Mouse (Mus musculus) thymus, adult 2 months (tissue): ENCODE results near the gene Nkiras1.

ENCODE experiments used
- CTCF ChIP-seq: fragments of 200-500 bp; IDR thresholded peaks from 2 replicates; pipeline ENCODE4 v1.5.1; 2012; ENCODE audit warnings: mild to moderate bottlenecking, control low read depth, low read length, moderate library complexity, borderline replicate concordance; ENCODE audit not compliant: control insufficient read depth, poor library complexity, insufficient read depth; ENCODE audit errors: extremely low read depth
- POLR2A ChIP-seq: fragments of 200-500 bp; IDR thresholded peaks from 2 replicates; pipeline ENCODE4 v1.6.1; 2012; ENCODE audit warnings: mild to moderate bottlenecking, low read length, control low read depth, moderate library complexity; ENCODE audit not compliant: control insufficient read depth, poor library complexity, insufficient read depth; ENCODE audit errors: extremely low read depth

DNA sequence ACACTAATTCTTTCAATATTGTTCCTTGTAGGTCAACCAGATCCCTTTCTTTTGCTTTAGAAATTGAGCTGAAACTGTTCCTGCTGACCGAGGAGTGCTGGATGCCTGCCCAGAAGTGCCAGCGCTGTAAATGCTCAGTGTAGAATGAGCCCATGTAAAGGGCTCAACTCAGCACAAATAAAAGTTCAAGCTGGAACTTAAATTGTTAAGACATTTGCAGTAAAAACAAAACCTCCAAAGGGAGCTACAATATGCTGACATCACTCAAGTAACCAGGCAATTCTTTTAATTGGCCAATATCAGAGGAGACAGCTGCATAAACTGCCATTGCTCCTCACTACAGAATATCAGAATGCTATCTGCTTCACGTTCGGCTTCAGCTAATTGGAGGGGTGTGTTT is 7.5 kb upstream of the Nkiras1 start:
- no peak for TF ChIP-seq POLR2A
- TF ChIP-seq CTCF, result no peak
